Mouse (Mus musculus) lung, postnatal 4 days (tissue): Measurements from ENCODE around the gene Gm3149.
A peak's percentile ranks its signal among the peaks of the same experiment; 100 is the strongest.
"Not testable (repeated sequence)": the region's sequence is repeated elsewhere in the genome, so short reads cannot be mapped to it uniquely, and the experiment has no call there.

Source experiments
- DNase-seq, 2 experiments: peaks; one replicate each; pipeline ENCODE4 v3.0.0; 2021

Gm3149 gene

GRCm38 (mm10) chr14:4316983-4317382, at the start of gene Gm3149:
Gm3149 (plus strand) TSS chr14:4317283.
- not testable (repeated sequence) for DNase-seq

- not testable (repeated sequence) for DNase-seq
Measured at GRCm38 (mm10) chr14:4269238-4269950, 47.7 kb upstream of the Gm3149 start.

GRCm38 (mm10) chr14:4279828-4280227, 37.3 kb upstream of the Gm3149 start:
- DNase-seq = peak in 1 of 2 experiments; percentile 28

GRCm38 (mm10) chr14:4334476-4335080, 17.5 kb downstream of the Gm3149 start, which contains the start of gene 2610042L04Rik:
2610042L04Rik (plus strand) TSS chr14:4334763.
- not testable (repeated sequence) for DNase-seq

- DNase-seq = not testable (repeated sequence)
Measured at GRCm38 (mm10) chr14:4335506-4335905, 18.4 kb downstream of the Gm3149 start.

GRCm38 (mm10) chr14:4368991-4369390, 51.9 kb downstream of the Gm3149 start:
- not testable (repeated sequence) for DNase-seq

GRCm38 (mm10) chr14:4369691-4370090, 52.6 kb downstream of the Gm3149 start:
- peak in 1 of 2 experiments; percentile 19 for DNase-seq
